Mouse (Mus musculus): ENCODE measurements around the gene Nrxn3. TPM values are rescaled to one million over a fixed set of nuclear protein-coding genes. Genes with fewer than 3 reads are reported as not detected.

The Nrxn3 gene
- total RNA-seq, 2 experiments from 2014 or later, result 147 to 197 TPM

GRCm38 (mm10) chr12:89640046-89640445, 917.4 kb downstream of the Nrxn3 start:
- DNase-seq (ENCODE audit: extremely low spot score in 1 of 2, low spot score in 1 of 2), result no peak

GRCm38 (mm10) chr12:89641460-89641859, 918.8 kb downstream of the Nrxn3 start:
- DNase-seq (ENCODE audit: extremely low spot score in 1 of 2, low spot score in 1 of 2), result no peak

GRCm38 (mm10) chr12:89653211-89653610, 930.5 kb downstream of the Nrxn3 start:
- DNase-seq (ENCODE audit: extremely low spot score in 1 of 2, low spot score in 1 of 2), result no peak

GRCm38 (mm10) chr12:89661219-89661618, 938.5 kb downstream of the Nrxn3 start:
- DNase-seq (ENCODE audit: extremely low spot score in 1 of 2, low spot score in 1 of 2), result no peak

GRCm38 (mm10) chr12:89668856-89669255, 946.2 kb downstream of the Nrxn3 start:
- no peak for DNase-seq (ENCODE audit: extremely low spot score in 1 of 2, low spot score in 1 of 2)

GRCm38 (mm10) chr12:89672819-89673218, 950.1 kb downstream of the Nrxn3 start:
- DNase-seq (ENCODE audit: extremely low spot score in 1 of 2, low spot score in 1 of 2), result no peak

- no peak for DNase-seq (ENCODE audit: extremely low spot score in 1 of 2, low spot score in 1 of 2)
These were observed 963.0 kb downstream of the Nrxn3 start for GRCm38 (mm10) chr12:89685633-89686032.

GRCm38 (mm10) chr12:89689086-89689485, 966.4 kb downstream of the Nrxn3 start:
- DNase-seq (ENCODE audit: extremely low spot score in 1 of 2, low spot score in 1 of 2), result peak in 1 of 2 experiments; percentile 16

GRCm38 (mm10) chr12:89699469-89699868, 976.8 kb downstream of the Nrxn3 start:
- DNase-seq (ENCODE audit: extremely low spot score in 1 of 2, low spot score in 1 of 2), result peak in 1 of 2 experiments; percentile 20

GRCm38 (mm10) chr12:89700937-89701458, 978.3 kb downstream of the Nrxn3 start:
- no peak for DNase-seq (ENCODE audit: extremely low spot score in 1 of 2, low spot score in 1 of 2)

GRCm38 (mm10) chr12:89702931-89703330, 980.3 kb downstream of the Nrxn3 start:
- no peak for DNase-seq (ENCODE audit: extremely low spot score in 1 of 2, low spot score in 1 of 2)

- no peak for DNase-seq (ENCODE audit: extremely low spot score in 1 of 2, low spot score in 1 of 2)
These were observed 985.2 kb downstream of the Nrxn3 start for GRCm38 (mm10) chr12:89707913-89708312.

- DNase-seq (ENCODE audit: extremely low spot score in 1 of 2, low spot score in 1 of 2), result no peak
These were observed 987.8 kb downstream of the Nrxn3 start for GRCm38 (mm10) chr12:89710459-89710858.

GRCm38 (mm10) chr12:89711791-89712190, 989.1 kb downstream of the Nrxn3 start:
- no peak for DNase-seq (ENCODE audit: extremely low spot score in 1 of 2, low spot score in 1 of 2)

- DNase-seq (ENCODE audit: extremely low spot score in 1 of 2, low spot score in 1 of 2), result no peak
These were observed 996.8 kb downstream of the Nrxn3 start for GRCm38 (mm10) chr12:89719194-89720080.

- no peak for DNase-seq (ENCODE audit: extremely low spot score in 1 of 2, low spot score in 1 of 2)
These were observed 998.3 kb downstream of the Nrxn3 start for GRCm38 (mm10) chr12:89720945-89721344.

- DNase-seq (ENCODE audit: extremely low spot score in 1 of 2, low spot score in 1 of 2), result peak in 1 of 2 experiments; percentile 14
These were observed 999.8 kb downstream of the Nrxn3 start for GRCm38 (mm10) chr12:89722462-89722861.

GRCm38 (mm10) chr12:89724048-89724447, 1001.4 kb downstream of the Nrxn3 start:
- no peak for DNase-seq (ENCODE audit: extremely low spot score in 1 of 2, low spot score in 1 of 2)

- no peak for DNase-seq (ENCODE audit: extremely low spot score in 1 of 2, low spot score in 1 of 2)
These were observed 1019.6 kb downstream of the Nrxn3 start for GRCm38 (mm10) chr12:89742326-89742725.

GRCm38 (mm10) chr12:89742796-89743195, 1020.1 kb downstream of the Nrxn3 start:
- DNase-seq (ENCODE audit: extremely low spot score in 1 of 2, low spot score in 1 of 2), result no peak

GRCm38 (mm10) chr12:89764191-89765082, 1041.8 kb downstream of the Nrxn3 start:
- no peak for DNase-seq (ENCODE audit: extremely low spot score in 1 of 2, low spot score in 1 of 2)
